8 mouse cellular contexts compared by ENCODE assay signal in genomic region chr9:57420321-57421120, GRCm38 (mm10). TPM values are rescaled to one million over a fixed set of nuclear protein-coding genes. Genes with fewer than 3 reads are reported as not detected.
A peak's percentile ranks its signal among the peaks of the same experiment; 100 is the strongest.
DNase-seq lines count a peak whose midpoint lies in the region; ATAC-seq lines count a peak whose summit lies in the region.

No protein-coding gene starts in this region.

- H3K4me3 ChIP-seq in forebrain, embryonic 13.5 days: no peak overlapping the region
- H3K4me3 ChIP-seq in heart, embryonic 16.5 days (ENCODE audit: low read length): no peak overlapping the region
- no peak overlapping the region for H3K4me3 ChIP-seq in liver, embryonic 12.5 days
- no peak overlapping the region for H3K4me3 ChIP-seq in neural tube, embryonic 11.5 days (ENCODE audit: low read depth, low read length)

- no peak overlapping the region for H3K4me2 ChIP-seq in forebrain, embryonic 13.5 days
- peak overlapping the region; percentile 24 for H3K4me2 ChIP-seq in heart, embryonic 16.5 days (ENCODE audit: low read depth, low read length)
- H3K4me2 ChIP-seq in liver, embryonic 12.5 days: 0 out of 2 replicates have a peak overlapping the region, but pooled peaks have one; percentile 15
- H3K4me2 ChIP-seq in neural tube, embryonic 11.5 days (ENCODE audit: low read depth): no peak overlapping the region

- WGBS in forebrain, embryonic 13.5 days: 75% methylated on average over 20 of the region's 20 CpGs
- WGBS in heart, embryonic 16.5 days: 5% methylated on average over 20 of the region's 20 CpGs
- WGBS in liver, embryonic 12.5 days (ENCODE audit: insufficient replicate concordance): 28% methylated on average over 20 of the region's 20 CpGs
- 51% methylated on average over 20 of the region's 20 CpGs for WGBS in neural tube, embryonic 11.5 days

- peak; percentile 99 for DNase-seq in 3T3-L1 (ENCODE audit: low read depth, low spot score)
- peak; percentile 99 for DNase-seq in adrenal gland, postnatal 36 days
- DNase-seq in kidney, postnatal 25 days: peak; percentile 88 to 93
- DNase-seq in neural tube, embryonic 11.5 days (ENCODE audit: low spot score): peak; percentile 33
- DNase-seq in telencephalon, adult 2 months (ENCODE audit: low read depth, low spot score): peak; percentile 82

- no peaks in the 10 kb centered on the region for H3K27me3 ChIP-seq in forebrain, embryonic 13.5 days
- H3K27me3 ChIP-seq in heart, embryonic 16.5 days (ENCODE audit: control insufficient read depth, insufficient read depth, low read length): no peaks in the 10 kb centered on the region
- no peaks in the 10 kb centered on the region for H3K27me3 ChIP-seq in liver, embryonic 12.5 days (replicated peaks)
- H3K27me3 ChIP-seq in neural tube, embryonic 11.5 days (ENCODE audit: control insufficient read depth, insufficient read depth, low read length): no peaks in the 10 kb centered on the region

- no peak overlapping the region; the same call in 1 of the 2 replicates for H3K9ac ChIP-seq in forebrain, embryonic 13.5 days
- peak overlapping the region; percentile 58 for H3K9ac ChIP-seq in heart, embryonic 16.5 days (ENCODE audit: low read length)
- no peak overlapping the region for H3K9ac ChIP-seq in liver, embryonic 12.5 days
- peak overlapping the region; percentile 8; the same call in 1 of the 2 replicates for H3K9ac ChIP-seq in neural tube, embryonic 11.5 days (ENCODE audit: low read length)

- H3K4me1 ChIP-seq in forebrain, embryonic 13.5 days: peaks cover 8% of the 10 kb centered on the region; the same call in 1 of the 2 replicates
- H3K4me1 ChIP-seq in heart, embryonic 16.5 days (ENCODE audit: control insufficient read depth, insufficient read depth, low read length): peaks cover 42% of the 10 kb centered on the region
- H3K4me1 ChIP-seq in liver, embryonic 12.5 days: peaks cover 27% of the 10 kb centered on the region
- H3K4me1 ChIP-seq in neural tube, embryonic 11.5 days (ENCODE audit: control insufficient read depth, insufficient read depth, low read length): no peaks in the 10 kb centered on the region; the same call in 1 of the 2 replicates

- 0 out of 2 replicates have a peak, but pooled peaks have one; percentile 10 for ATAC-seq in forebrain, embryonic 13.5 days
- peak; percentile 89 for ATAC-seq in heart, embryonic 16.5 days (replicated peaks; ENCODE audit: extremely low read depth, insufficient read depth, low FRiP score)
- ATAC-seq in liver, embryonic 12.5 days: peak; percentile 67
- no peak for ATAC-seq in neural tube, embryonic 11.5 days (ENCODE audit: insufficient read depth, low FRiP score, low TSS enrichment)

- no peak overlapping the region for H3K27ac ChIP-seq in forebrain, embryonic 13.5 days
- H3K27ac ChIP-seq in heart, embryonic 16.5 days (ENCODE audit: low read length): peak overlapping the region; percentile 92
- peak overlapping the region; percentile 81 for H3K27ac ChIP-seq in liver, embryonic 12.5 days
- H3K27ac ChIP-seq in neural tube, embryonic 11.5 days (ENCODE audit: low read depth, low read length): peak overlapping the region; percentile 36; the same call in 1 of the 2 replicates

- no peaks in the 10 kb centered on the region for H3K9me3 ChIP-seq in forebrain, embryonic 13.5 days (replicated peaks)
- H3K9me3 ChIP-seq in heart, embryonic 16.5 days (replicated peaks; ENCODE audit: control insufficient read depth, low read length): no peaks in the 10 kb centered on the region
- no peaks in the 10 kb centered on the region for H3K9me3 ChIP-seq in liver, embryonic 12.5 days (replicated peaks)
- H3K9me3 ChIP-seq in neural tube, embryonic 11.5 days (ENCODE audit: control insufficient read depth, low read length): no peaks in the 10 kb centered on the region

- H3K36me3 ChIP-seq in forebrain, embryonic 13.5 days (ENCODE audit: poor library complexity, severe bottlenecking): peaks cover 11% of the 10 kb centered on the region
- H3K36me3 ChIP-seq in heart, embryonic 16.5 days (ENCODE audit: control insufficient read depth, insufficient read depth): no peaks in the 10 kb centered on the region
- H3K36me3 ChIP-seq in liver, embryonic 12.5 days: no peaks in the 10 kb centered on the region
- no peaks in the 10 kb centered on the region for H3K36me3 ChIP-seq in neural tube, embryonic 11.5 days (ENCODE audit: control insufficient read depth, insufficient read depth, low read length)

RNA-seq across cellular contexts. Expression of gene Ppcdc, which starts 19.4 kb away (rescaled TPM):
- total RNA-seq in adrenal gland, postnatal 36 days (2021): 10 to 100 TPM; 14.0 to 19.4 TPM
- 26.1 TPM in 2 replicates for polyA plus RNA-seq in forebrain, embryonic 13.5 days (2015; fragmentation: Nextera tagmentation; extraction: Ambion mirVana)
- polyA plus RNA-seq in heart, embryonic 16.5 days (2015; fragmentation: Nextera tagmentation; extraction: Ambion mirVana): 20.2 and 21.0 TPM in 2 replicates
- polyA plus RNA-seq in liver, embryonic 12.5 days (2016; fragmentation: Nextera tagmentation; extraction: Ambion mirVana): 13.8 and 15.6 TPM in 2 replicates
- 22.5 and 24.7 TPM in 2 replicates for polyA plus RNA-seq in neural tube, embryonic 11.5 days (2014; fragmentation: Nextera tagmentation; extraction: Ambion mirVana)

RNA-seq across cellular contexts. Expression of gene Scamp5, which starts 47.3 kb away (rescaled TPM):
- total RNA-seq in adrenal gland, postnatal 36 days (2021): 10 to 100 TPM in 1 of 2 experiments, 1 to 10 TPM in 1; 8.4 to 12.3 TPM
- 52.2 and 62.1 TPM in 2 replicates for polyA plus RNA-seq in forebrain, embryonic 13.5 days (2015; fragmentation: Nextera tagmentation; extraction: Ambion mirVana)
- polyA plus RNA-seq in heart, embryonic 16.5 days (2015; fragmentation: Nextera tagmentation; extraction: Ambion mirVana): 7.9 TPM in 2 replicates
- polyA plus RNA-seq in liver, embryonic 12.5 days (2016; fragmentation: Nextera tagmentation; extraction: Ambion mirVana): 10.5 and 12.4 TPM in 2 replicates
- polyA plus RNA-seq in neural tube, embryonic 11.5 days (2014; fragmentation: Nextera tagmentation; extraction: Ambion mirVana): 13.2 and 15.0 TPM in 2 replicates

Comparison
In these comparisons a context has a peak if more than half of its experiments do, and no peak if none do; other contexts are left out.
1. DNase-seq: peak in every context shown above with its lines; median percentile 99 in 3T3-L1; 99 in adrenal gland, postnatal 36 days; 90 in kidney, postnatal 25 days; 82 in telencephalon, adult 2 months; 33 in neural tube, embryonic 11.5 days.
2. H3K4me2 ChIP-seq: peak in heart, embryonic 16.5 days (single experiment) and liver, embryonic 12.5 days (single experiment); none in forebrain, embryonic 13.5 days (single experiment) and neural tube, embryonic 11.5 days (single experiment).
3. H3K9ac ChIP-seq: peak in heart, embryonic 16.5 days (single experiment) and neural tube, embryonic 11.5 days (single experiment); none in forebrain, embryonic 13.5 days (single experiment) and liver, embryonic 12.5 days (single experiment).